Mouse (Mus musculus) lung, adult 2 months (tissue): ENCODE results near the gene Chsy1.

Source experiments
- CTCF ChIP-seq: fragments of 200-500 bp; IDR thresholded peaks from 2 replicates; pipeline ENCODE4 v1.5.1; 2011; ENCODE audit warnings: mild to moderate bottlenecking, low read length, control low read depth; ENCODE audit not compliant: insufficient read depth
- POLR2A ChIP-seq: fragments of 200-500 bp; IDR thresholded peaks from 2 replicates; pipeline ENCODE4 v1.6.1; 2011; ENCODE audit warnings: low read depth, mild to moderate bottlenecking, control low read depth, low read length, borderline replicate concordance; ENCODE audit errors: extremely low read depth

- TF ChIP-seq CTCF, result no peak
- no peak for TF ChIP-seq POLR2A
These were observed 1.9 kb downstream of the Chsy1 start for GRCm38 (mm10) chr7:66111211-66111610.
